Mouse (Mus musculus): ENCODE data around the gene Flrt1.

Flrt1 gene

GRCm38 (mm10) chr19:7044706-7045105, 60.8 kb downstream of the Flrt1 start:
- no peak for TF ChIP-seq GATA4 (IDR thresholded peaks at IDR 0.05; ENCODE audit: insufficient replicate concordance, low read length)

DNA sequence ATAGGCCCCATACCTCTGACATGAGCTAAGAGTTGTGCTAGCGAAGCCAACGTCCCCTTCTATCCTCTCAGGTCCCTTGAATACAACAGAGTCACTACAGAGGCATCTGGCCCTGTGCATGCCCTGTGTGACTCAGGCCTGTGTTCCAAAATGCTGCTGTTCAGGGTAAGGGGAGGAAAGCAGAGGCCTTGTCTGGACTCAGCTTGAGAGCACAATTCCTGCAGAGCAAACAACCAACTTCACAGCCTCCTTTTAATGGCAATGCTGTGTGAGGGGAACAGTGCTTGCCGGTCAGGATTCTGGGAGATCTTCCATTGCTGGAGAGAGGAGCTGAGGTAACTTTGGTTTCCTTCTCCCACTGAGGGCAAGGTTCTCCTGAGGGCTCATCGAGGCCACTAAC, 61.2 kb downstream of the Flrt1 start:
- no peak for TF ChIP-seq GATA4 (IDR thresholded peaks at IDR 0.05; ENCODE audit: insufficient replicate concordance, low read length)
